In genomic region chr5:133156115-133156857, GRCm38 (mm10) we compare ENCODE assay signal across 13 mouse cellular contexts.
A peak's percentile ranks its signal among the peaks of the same experiment; 100 is the strongest.
DNase-seq lines count a peak whose midpoint lies in the region; ATAC-seq and TF ChIP-seq lines count a peak whose summit lies in the region.
"Had no signal": no experiment of that assay in that cellular context is flagged by ENCODE, and none has a peak within 500 bp of the region (broad histone marks: within the 10 kb centered on the region; RNA-seq: fewer than 3 reads in every experiment).

No protein-coding gene starts in this region.

- DNase-seq in cerebellum, adult 2 months: peak; percentile 8 to 17
- DNase-seq in cerebellum, adult 11-12 months: no peak
- DNase-seq in left cerebral cortex, adult 9 months (ENCODE audit: low spot score in 2 of 2): peak; percentile 54 to 72
- no peak for DNase-seq in ovary, postnatal 10 days (ENCODE audit: low spot score)
- DNase-seq in thymus, postnatal 4 days: no peak
- DNase-seq in heart, adult 8-10 months (ENCODE audit: low spot score): no peak
- DNase-seq: adrenal gland, postnatal 36 days; kidney, adult 8-10 months had no signal

- TF ChIP-seq POLR2A in cerebellum, adult 2 months (IDR thresholded peaks at IDR 0.05; ENCODE audit: borderline replicate concordance, insufficient read depth, low read length): no peak

- H3K9ac ChIP-seq in midbrain, embryonic 13.5 days (replicated peaks): no peak overlapping the region
- no peak overlapping the region for H3K9ac ChIP-seq in midbrain, embryonic 15.5 days
- H3K9ac ChIP-seq: embryonic facial prominence, embryonic 13.5 days; heart, embryonic 13.5 days had no signal

- H3K27me3 ChIP-seq in cerebellum, adult 2 months (ENCODE audit: control insufficient read depth, insufficient read depth, low read length): no peaks in the 10 kb centered on the region
- H3K27me3 ChIP-seq in midbrain, embryonic 13.5 days: no peaks in the 10 kb centered on the region
- H3K27me3 ChIP-seq in midbrain, embryonic 15.5 days (replicated peaks): no peaks in the 10 kb centered on the region
- H3K27me3 ChIP-seq: embryonic facial prominence, embryonic 13.5 days; heart, embryonic 13.5 days had no signal

- ATAC-seq in midbrain, embryonic 13.5 days: peak; percentile 48; the same call in 1 of the 2 replicates
- ATAC-seq in midbrain, embryonic 15.5 days (replicated peaks): no peak

- H3K4me1 ChIP-seq in cerebellum, adult 2 months (ENCODE audit: control insufficient read depth, insufficient read depth, low read length): peaks cover 6% of the 10 kb centered on the region
- H3K4me1 ChIP-seq in midbrain, embryonic 13.5 days (replicated peaks): peaks cover 11% of the 10 kb centered on the region
- H3K4me1 ChIP-seq in midbrain, embryonic 15.5 days: peaks cover 9% of the 10 kb centered on the region
- H3K4me1 ChIP-seq: embryonic facial prominence, embryonic 13.5 days; heart, embryonic 13.5 days had no signal

- H3K4me3 ChIP-seq in cerebellum, adult 2 months (replicated peaks; ENCODE audit: insufficient read depth, low read depth, low read length): no peak overlapping the region
- no peak overlapping the region for H3K4me3 ChIP-seq in midbrain, embryonic 13.5 days (replicated peaks)
- H3K4me3 ChIP-seq in midbrain, embryonic 15.5 days: no peak overlapping the region
- H3K4me3 ChIP-seq: embryonic facial prominence, embryonic 13.5 days; heart, embryonic 13.5 days; myocyte had no signal

- peaks cover 3% of the 10 kb centered on the region; the same call in 1 of the 2 replicates for H3K9me3 ChIP-seq in midbrain, embryonic 13.5 days
- H3K9me3 ChIP-seq in midbrain, embryonic 15.5 days: no peaks in the 10 kb centered on the region
- H3K9me3 ChIP-seq: embryonic facial prominence, embryonic 13.5 days; heart, embryonic 13.5 days had no signal

- no peaks in the 10 kb centered on the region for H3K36me3 ChIP-seq in midbrain, embryonic 13.5 days
- H3K36me3 ChIP-seq in midbrain, embryonic 15.5 days (replicated peaks): no peaks in the 10 kb centered on the region
- H3K36me3 ChIP-seq: embryonic facial prominence, embryonic 13.5 days; heart, embryonic 13.5 days had no signal

- 28% methylated on average over 5 of the region's 5 CpGs for WGBS in cerebellum, adult 2 months
- WGBS in midbrain, embryonic 13.5 days: 30% methylated on average over 5 of the region's 5 CpGs
- WGBS in midbrain, embryonic 15.5 days: 21% methylated on average over 5 of the region's 5 CpGs

- no peak overlapping the region for H3K4me2 ChIP-seq in midbrain, embryonic 13.5 days (replicated peaks)
- H3K4me2 ChIP-seq in midbrain, embryonic 15.5 days: no peak overlapping the region
- H3K4me2 ChIP-seq: embryonic facial prominence, embryonic 13.5 days; heart, embryonic 13.5 days had no signal

- no peak for TF ChIP-seq CTCF in cerebellum, adult 2 months (IDR thresholded peaks at IDR 0.05; ENCODE audit: borderline replicate concordance, insufficient read depth, low read depth, low read length)

- H3K27ac ChIP-seq in cerebellum, adult 2 months (ENCODE audit: insufficient read depth, low read length): no peak overlapping the region
- no peak overlapping the region for H3K27ac ChIP-seq in midbrain, embryonic 13.5 days
- H3K27ac ChIP-seq in midbrain, embryonic 15.5 days: no peak overlapping the region
- H3K27ac ChIP-seq: embryonic facial prominence, embryonic 13.5 days; heart, embryonic 13.5 days had no signal

Comparison
In these comparisons a context has a peak if more than half of its experiments do, and no peak if none do; other contexts are left out.
1. DNase-seq: peak in cerebellum, adult 2 months (2 of 2) and left cerebral cortex, adult 9 months (2 of 2); none in cerebellum, adult 11-12 months (single experiment), ovary, postnatal 10 days (single experiment), thymus, postnatal 4 days (single experiment) and heart, adult 8-10 months (single experiment).